Mouse (Mus musculus): ENCODE measurements around the gene Lrrc74b. TPM values are rescaled to one million over a fixed set of nuclear protein-coding genes. Genes with fewer than 3 reads are reported as not detected.

Lrrc74b gene
- 0.27 and 0.29 TPM in 2 replicates for polyA plus RNA-seq (2015; fragmentation: Nextera tagmentation; extraction: Ambion mirVana)

GRCm38 (mm10) chr16:17561128-17561750 is at the start of gene Lrrc74b:
Gene Lrrc74b (minus strand): TSS chr16:17561247.
- Histone ChIP-seq H3K27ac (peak within 1 kb of the TSS; percentile 60), H3K27me3 (replicated peaks) (no peaks in the 10 kb centered on the region), H3K9ac (peak within 1 kb of the TSS; percentile 17; the same call in 1 of the 2 replicates), H3K4me1 (replicated peaks) (peaks cover 32% of the 10 kb centered on the region), H3K4me2 (replicated peaks) (peak within 1 kb of the TSS; percentile 56), H3K36me3 (no peaks in the 10 kb centered on the region), H3K4me3 (replicated peaks) (peak within 1 kb of the TSS; percentile 20), H3K9me3 (no peaks in the 10 kb centered on the region)
- 3% methylated on average over 22 of the region's 22 CpGs for WGBS
- ATAC-seq, result peak; percentile 76

GRCm38 (mm10) chr16:17605684-17606083 is 44.6 kb upstream of the Lrrc74b start:
- Histone ChIP-seq H3K4me2 (replicated peaks) (no peak overlapping the region), H3K27me3 (replicated peaks) (no peaks in the 10 kb centered on the region), H3K9ac (no peak overlapping the region), H3K27ac (no peak overlapping the region), H3K4me3 (replicated peaks) (no peak overlapping the region), H3K9me3 (no peaks in the 10 kb centered on the region), H3K4me1 (replicated peaks) (no peaks in the 10 kb centered on the region), H3K36me3 (no peaks in the 10 kb centered on the region)
- 79% methylated on average over 5 of the region's 5 CpGs for WGBS
- ATAC-seq, result no peak

- WGBS, result 69% methylated on average over 4 of the region's 4 CpGs
- H3K4me2 ChIP-seq (replicated peaks), result no peak overlapping the region
- no peak overlapping the region for H3K9ac ChIP-seq
- H3K4me3 ChIP-seq (replicated peaks), result no peak overlapping the region
- H3K9me3 ChIP-seq, result no peaks in the 10 kb centered on the region
- no peak overlapping the region for H3K27ac ChIP-seq
- no peaks in the 10 kb centered on the region for H3K27me3 ChIP-seq (replicated peaks)
- H3K4me1 ChIP-seq (replicated peaks), result no peaks in the 10 kb centered on the region
- H3K36me3 ChIP-seq, result no peaks in the 10 kb centered on the region
- ATAC-seq, result no peak
Measured at GRCm38 (mm10) chr16:17604941-17605340, 43.9 kb upstream of the Lrrc74b start.

- Histone ChIP-seq H3K27ac (no peak overlapping the region), H3K9me3 (no peaks in the 10 kb centered on the region), H3K9ac (no peak overlapping the region), H3K4me3 (replicated peaks) (no peak overlapping the region), H3K36me3 (no peaks in the 10 kb centered on the region), H3K4me2 (replicated peaks) (no peak overlapping the region), H3K4me1 (replicated peaks) (no peaks in the 10 kb centered on the region), H3K27me3 (replicated peaks) (no peaks in the 10 kb centered on the region)
- 54% methylated on average over 3 of the region's 3 CpGs for WGBS
- no peak for ATAC-seq
Measured at GRCm38 (mm10) chr16:17600944-17601562, 40.0 kb upstream of the Lrrc74b start.

- Histone ChIP-seq H3K4me1 (replicated peaks) (no peaks in the 10 kb centered on the region), H3K36me3 (no peaks in the 10 kb centered on the region), H3K27ac (no peak overlapping the region), H3K9ac (no peak overlapping the region), H3K4me2 (replicated peaks) (no peak overlapping the region), H3K27me3 (replicated peaks) (no peaks in the 10 kb centered on the region), H3K9me3 (0 out of 2 replicates have a peak, but pooled peaks cover 3% of the 10 kb centered on the region), H3K4me3 (replicated peaks) (no peak overlapping the region)
- no peak for ATAC-seq
- 22% methylated on average over 2 of the region's 2 CpGs for WGBS
Measured at GRCm38 (mm10) chr16:17590731-17591130, 29.7 kb upstream of the Lrrc74b start.

GRCm38 (mm10) chr16:17584555-17584954 is 23.5 kb upstream of the Lrrc74b start:
- 89% methylated on average over 7 of the region's 7 CpGs for WGBS

GRCm38 (mm10) chr16:17583064-17583463 is 22.0 kb upstream of the Lrrc74b start, which contains the start of gene Slc7a4:
Gene Slc7a4 (minus strand): TSS chr16:17583214.
- Histone ChIP-seq H3K36me3 (no peaks in the 10 kb centered on the region), H3K27ac (no peak within 1 kb of the TSS), H3K4me1 (replicated peaks) (no peaks in the 10 kb centered on the region), H3K9ac (no peak within 1 kb of the TSS), H3K4me2 (replicated peaks) (no peak within 1 kb of the TSS), H3K27me3 (replicated peaks) (no peaks in the 10 kb centered on the region), H3K4me3 (replicated peaks) (no peak within 1 kb of the TSS), H3K9me3 (no peaks in the 10 kb centered on the region)
- no peak for ATAC-seq
- 17% methylated on average over 8 of the region's 8 CpGs for WGBS

More at GRCm38 (mm10) chr16:17584555-17584954, 23.5 kb upstream of the Lrrc74b start:
- 0 out of 2 replicates have a peak, but pooled peaks cover 3% of the 10 kb centered on the region for H3K9me3 ChIP-seq
- no peak overlapping the region for H3K9ac ChIP-seq
- no peak overlapping the region for H3K4me2 ChIP-seq (replicated peaks)
- no peak overlapping the region for H3K27ac ChIP-seq
- no peak overlapping the region for H3K4me3 ChIP-seq (replicated peaks)
- no peaks in the 10 kb centered on the region for H3K27me3 ChIP-seq (replicated peaks)
- H3K4me1 ChIP-seq (replicated peaks), result no peaks in the 10 kb centered on the region
- ATAC-seq, result no peak
- no peaks in the 10 kb centered on the region for H3K36me3 ChIP-seq

GRCm38 (mm10) chr16:17576825-17577215 is 15.8 kb upstream of the Lrrc74b start:
- Histone ChIP-seq H3K27ac (0 out of 2 replicates have a peak overlapping the region, but pooled peaks have one; percentile 44), H3K9me3 (no peaks in the 10 kb centered on the region), H3K4me3 (replicated peaks) (peak overlapping the region; percentile 63), H3K4me2 (replicated peaks) (peak overlapping the region; percentile 94), H3K9ac (peak overlapping the region; percentile 73), H3K36me3 (no peaks in the 10 kb centered on the region), H3K4me1 (replicated peaks) (no peaks in the 10 kb centered on the region), H3K27me3 (replicated peaks) (peaks cover 3% of the 10 kb centered on the region; the same call in 1 of the 2 replicates)
- ATAC-seq, result no peak
- WGBS, result 15% methylated on average over 8 of the region's 8 CpGs

GRCm38 (mm10) chr16:17575870-17576824 is 15.1 kb upstream of the Lrrc74b start:
- Histone ChIP-seq H3K4me1 (replicated peaks) (no peaks in the 10 kb centered on the region), H3K9me3 (no peaks in the 10 kb centered on the region), H3K9ac (peak overlapping the region; percentile 73), H3K36me3 (no peaks in the 10 kb centered on the region), H3K27ac (peak overlapping the region; percentile 44; the same call in 1 of the 2 replicates), H3K4me3 (replicated peaks) (peak overlapping the region; percentile 63), H3K4me2 (replicated peaks) (peak overlapping the region; percentile 94), H3K27me3 (replicated peaks) (peaks cover 3% of the 10 kb centered on the region; the same call in 1 of the 2 replicates)
- WGBS, result 14% methylated on average over 45 of the region's 45 CpGs
- ATAC-seq, result peak; percentile 93

- H3K4me2 ChIP-seq (replicated peaks), result no peak overlapping the region
- H3K27ac ChIP-seq, result no peak overlapping the region
- no peak overlapping the region for H3K4me3 ChIP-seq (replicated peaks)
- H3K4me1 ChIP-seq (replicated peaks), result peaks cover 9% of the 10 kb centered on the region
- no peaks in the 10 kb centered on the region for H3K36me3 ChIP-seq
- H3K27me3 ChIP-seq (replicated peaks), result no peaks in the 10 kb centered on the region
- no peaks in the 10 kb centered on the region for H3K9me3 ChIP-seq
- WGBS, result 28% methylated on average over 4 of the region's 4 CpGs
- no peak overlapping the region for H3K9ac ChIP-seq
- no peak for ATAC-seq
Measured at GRCm38 (mm10) chr16:17566186-17566585, 5.1 kb upstream of the Lrrc74b start.

- Histone ChIP-seq H3K9ac (no peak overlapping the region), H3K9me3 (no peaks in the 10 kb centered on the region), H3K4me3 (replicated peaks) (no peak overlapping the region), H3K36me3 (no peaks in the 10 kb centered on the region), H3K4me1 (replicated peaks) (peaks cover 16% of the 10 kb centered on the region), H3K27me3 (replicated peaks) (no peaks in the 10 kb centered on the region), H3K4me2 (replicated peaks) (no peak overlapping the region), H3K27ac (no peak overlapping the region)
- 34% methylated on average over 3 of the region's 3 CpGs for WGBS
- ATAC-seq, result no peak
Measured at GRCm38 (mm10) chr16:17564771-17565170, 3.7 kb upstream of the Lrrc74b start.

GRCm38 (mm10) chr16:17564221-17564620 is 3.2 kb upstream of the Lrrc74b start:
- Histone ChIP-seq H3K27ac (no peak overlapping the region), H3K36me3 (no peaks in the 10 kb centered on the region), H3K4me2 (replicated peaks) (no peak overlapping the region), H3K27me3 (replicated peaks) (no peaks in the 10 kb centered on the region), H3K4me3 (replicated peaks) (no peak overlapping the region), H3K9ac (no peak overlapping the region), H3K9me3 (no peaks in the 10 kb centered on the region), H3K4me1 (replicated peaks) (peaks cover 20% of the 10 kb centered on the region)
- ATAC-seq, result no peak
- 41% methylated on average over 2 of the region's 2 CpGs for WGBS
